Mouse (Mus musculus) T-helper 17 cell (primary cell): ENCODE results near the gene Trim80.
"Not testable (repeated sequence)": the region's sequence is repeated elsewhere in the genome, so short reads cannot be mapped to it uniquely, and the experiment has no call there.

ENCODE experiments used
- in situ Hi-C, 2 experiments: fragments of 300-600 bp; cut with MboI, MseI; formaldehyde crosslinking; loops; 1 replicate in 1 of 2; 2 replicates in 1 of 2; pipeline ENCODE4 v1.15.1; 2025; ENCODE audit warnings: high pct_unique_total_duplicates in 2 of 2

Trim80 gene

DNA sequence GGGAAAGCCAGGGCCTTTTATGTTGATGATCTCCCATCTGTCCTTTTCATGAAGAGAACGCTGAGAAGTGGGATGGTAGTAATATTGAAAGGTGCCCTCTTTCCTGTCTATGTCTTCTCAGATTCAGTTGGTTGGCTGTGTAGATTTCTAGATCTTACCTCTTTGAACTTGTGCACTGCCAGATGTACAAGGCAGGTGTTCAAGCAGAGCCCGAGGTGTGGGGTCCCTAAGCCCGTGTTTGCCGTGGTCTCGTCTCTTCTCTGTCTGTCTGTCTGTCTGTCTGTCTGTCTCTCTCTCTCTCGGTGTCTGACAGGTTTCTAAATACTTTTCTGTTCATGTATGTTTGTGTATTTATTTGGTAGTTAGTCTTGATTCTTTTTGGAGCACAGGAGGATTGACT is 14.7 kb upstream of the Trim80 start:
- in situ Hi-C loops = loop anchor here in 1 of 2 experiments (10.0 kb wide), 1 partner anchor 49 kb away; the partner anchor contains the start of gene Armc7

DNA sequence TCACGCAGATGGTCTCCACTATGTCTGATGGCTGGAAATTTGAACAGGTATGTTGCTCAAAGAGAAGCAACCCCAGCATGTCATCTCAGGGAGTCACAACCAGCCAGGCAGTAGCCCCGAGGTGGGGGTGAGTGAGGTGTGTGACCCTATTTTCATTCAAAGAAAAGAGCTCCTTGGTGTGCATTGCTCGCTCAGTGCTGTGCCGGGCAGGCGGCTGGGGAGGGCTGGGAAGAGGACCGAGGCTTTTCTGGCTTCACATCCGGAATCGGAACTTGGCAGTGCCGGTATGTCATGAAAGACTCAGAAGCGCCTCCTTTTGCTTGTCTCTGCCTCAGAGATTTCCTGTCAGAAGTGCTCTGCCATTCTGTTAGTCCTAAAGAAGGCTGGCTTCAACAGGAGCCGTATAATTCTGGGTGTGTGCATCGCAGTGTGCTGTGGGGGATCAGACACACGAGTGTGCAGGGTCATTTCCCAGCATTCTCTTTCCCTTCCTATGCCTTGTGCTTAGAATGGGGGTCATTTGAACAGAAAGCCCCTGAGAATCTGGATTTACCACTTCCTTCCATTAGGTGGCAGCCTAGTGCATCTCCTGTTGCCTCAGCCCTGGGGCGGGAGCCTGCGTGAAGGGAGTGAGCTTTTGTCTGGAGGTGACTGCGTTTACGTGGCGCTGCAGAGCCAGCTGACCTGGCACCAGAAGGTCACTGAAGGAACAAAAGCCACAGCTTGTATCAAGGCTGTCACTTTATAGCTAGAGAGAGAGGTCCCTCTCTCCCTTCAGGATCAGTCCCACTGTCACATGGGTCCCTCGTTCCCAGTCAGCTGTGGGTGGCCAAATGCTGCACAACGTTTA is 12.6 kb upstream of the Trim80 start:
- in situ Hi-C loops = loop anchor here in 1 of 2 experiments (10.0 kb wide), 1 partner anchor 47 kb away; the partner anchor contains the start of gene Armc7

DNA sequence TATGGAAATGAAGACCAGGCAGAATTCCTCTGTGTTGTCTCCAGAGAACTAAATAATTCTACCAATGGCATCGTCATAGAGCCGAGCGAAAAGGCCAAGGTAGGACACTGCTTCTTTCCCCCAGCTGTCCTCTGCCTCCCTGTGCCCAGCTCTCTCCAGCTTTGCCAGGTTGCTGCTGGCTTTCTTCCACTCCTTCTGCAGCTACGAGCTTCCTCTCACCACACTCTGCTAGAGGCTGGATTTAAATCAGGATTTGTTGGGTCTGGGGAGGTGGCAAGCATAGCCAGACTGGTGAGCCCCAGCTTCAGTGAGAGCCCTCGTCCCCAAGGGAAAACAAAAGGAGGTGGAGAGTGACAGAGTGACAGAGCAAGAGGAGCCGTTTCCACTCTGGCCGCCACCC is 11.0 kb upstream of the Trim80 start:
- in situ Hi-C loops = loop anchor here in 1 of 2 experiments (10.0 kb wide), 1 partner anchor 45 kb away; the partner anchor contains the start of gene Armc7

DNA sequence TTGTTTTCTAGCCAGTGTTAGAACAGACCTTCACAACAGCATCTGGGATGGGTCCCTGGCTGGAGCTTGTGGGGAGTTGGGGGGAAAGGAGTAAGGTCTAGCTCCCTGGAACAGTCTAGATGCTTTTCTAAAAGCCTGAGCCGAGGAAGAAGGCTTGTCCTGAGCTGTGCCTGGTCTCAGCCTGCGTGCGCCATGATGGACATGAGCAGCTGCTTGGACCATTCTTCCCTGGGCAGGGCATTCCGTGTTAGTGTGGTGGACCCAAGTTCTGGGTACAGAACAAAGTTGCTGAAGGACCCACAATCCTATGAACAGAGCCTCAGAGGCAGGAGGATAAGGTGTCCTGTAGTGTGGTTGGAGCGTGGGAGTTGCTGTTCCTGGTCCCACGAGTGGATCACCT is 9.8 kb upstream of the Trim80 start:
- in situ Hi-C loops = no loop called here

DNA sequence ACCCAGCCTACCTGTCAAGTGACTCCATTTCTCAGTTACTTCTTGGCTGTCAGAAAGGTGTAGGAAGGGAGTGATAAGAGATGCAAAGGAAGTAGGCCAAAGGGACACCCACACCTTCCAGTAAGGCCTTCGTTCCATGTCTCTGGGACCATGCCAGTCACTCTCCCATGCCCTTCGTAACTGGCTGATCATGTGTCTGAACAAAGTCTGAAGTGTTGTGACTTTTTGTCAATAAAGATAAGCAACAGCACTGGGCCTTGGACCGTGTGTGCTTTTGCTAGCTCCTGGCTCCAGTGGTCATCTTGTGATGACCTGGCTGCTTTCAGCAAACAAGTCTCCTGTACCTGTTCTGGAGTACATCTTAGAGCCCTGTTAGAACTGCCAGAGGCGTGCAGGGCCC is 7.5 kb upstream of the Trim80 start:
- in situ Hi-C loops = no loop called here

DNA sequence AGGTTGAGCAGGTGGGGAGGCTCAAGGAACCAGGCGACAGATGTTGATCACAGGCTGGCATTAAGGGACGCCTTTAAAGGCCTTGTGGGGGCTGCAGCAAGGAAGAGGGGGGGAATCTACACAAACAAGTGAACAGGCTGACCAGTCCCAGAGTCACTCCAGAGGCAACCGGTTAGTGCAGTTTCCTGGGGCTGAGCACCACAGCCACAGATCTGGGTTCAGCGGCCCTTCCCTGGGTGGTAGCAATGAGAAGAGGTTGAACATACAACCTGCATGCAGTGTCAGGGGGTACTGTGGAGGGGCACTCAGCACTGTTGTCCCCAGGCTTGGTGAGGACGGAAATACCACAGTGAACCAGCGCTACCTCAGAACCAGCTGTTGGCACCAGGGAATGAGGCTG is 7.0 kb upstream of the Trim80 start:
- in situ Hi-C loops = no loop called here

DNA sequence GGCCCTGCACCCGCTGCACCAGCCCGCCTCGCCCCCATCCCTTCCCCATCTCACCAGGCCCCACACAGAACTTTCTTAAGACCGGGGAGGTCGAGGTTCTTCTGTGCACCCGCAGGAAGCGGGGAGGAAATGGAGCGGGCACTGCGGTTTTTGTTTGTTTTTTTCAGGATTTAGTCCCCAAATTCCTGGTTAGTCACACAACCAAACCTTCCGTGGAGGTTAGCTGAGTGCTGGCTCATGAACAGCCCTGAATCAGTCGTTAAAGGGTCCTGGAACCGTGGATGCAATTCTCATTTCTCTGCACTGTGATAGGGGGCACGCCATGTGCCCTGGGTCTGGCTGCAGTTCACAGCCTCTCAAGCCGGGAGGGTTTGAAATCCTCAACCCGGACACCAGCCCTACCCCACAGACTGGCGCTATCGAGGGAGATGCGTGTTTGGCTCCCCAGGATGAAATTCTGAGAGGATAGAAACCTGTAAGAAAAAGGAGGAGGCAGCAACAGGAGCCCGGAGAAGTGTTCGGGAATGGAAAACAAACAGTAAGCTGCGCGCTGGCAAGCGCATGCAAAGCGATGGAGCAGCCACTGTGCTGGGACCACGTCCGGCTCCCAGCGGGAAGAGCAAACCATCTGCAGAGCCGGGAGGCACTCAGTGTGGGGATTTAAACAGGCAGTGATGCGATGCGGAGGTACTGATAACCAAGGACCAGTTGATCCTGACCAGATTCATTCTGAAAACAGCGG is 4.6 kb upstream of the Trim80 start:
- in situ Hi-C loops = no loop called here

DNA sequence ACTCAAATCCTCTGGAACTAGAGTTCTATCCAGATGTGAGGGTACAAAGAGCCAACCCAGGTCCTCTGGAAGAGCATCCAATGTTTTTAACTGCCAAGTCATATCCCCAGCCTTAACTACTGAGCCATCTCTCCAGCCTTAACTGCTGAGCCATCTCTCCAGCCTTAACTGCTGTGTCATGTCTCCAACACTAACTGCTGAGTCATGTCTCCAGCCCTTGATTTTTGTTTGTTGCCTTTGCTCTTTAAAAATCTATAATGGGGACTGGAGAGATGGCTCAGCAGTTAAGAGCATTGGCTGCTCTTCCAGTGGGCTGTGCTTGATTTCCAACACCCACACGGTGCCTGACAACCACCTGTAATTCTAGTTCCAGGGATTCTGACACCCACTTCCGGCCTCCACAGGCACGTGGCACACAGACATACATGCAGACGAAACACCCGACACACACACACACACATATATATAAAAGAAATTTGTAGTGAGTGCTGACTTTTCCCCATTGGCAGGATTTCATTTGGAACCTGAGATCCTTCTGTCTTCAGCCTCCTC is 2.7 kb upstream of the Trim80 start:
- in situ Hi-C loops = no loop called here

DNA sequence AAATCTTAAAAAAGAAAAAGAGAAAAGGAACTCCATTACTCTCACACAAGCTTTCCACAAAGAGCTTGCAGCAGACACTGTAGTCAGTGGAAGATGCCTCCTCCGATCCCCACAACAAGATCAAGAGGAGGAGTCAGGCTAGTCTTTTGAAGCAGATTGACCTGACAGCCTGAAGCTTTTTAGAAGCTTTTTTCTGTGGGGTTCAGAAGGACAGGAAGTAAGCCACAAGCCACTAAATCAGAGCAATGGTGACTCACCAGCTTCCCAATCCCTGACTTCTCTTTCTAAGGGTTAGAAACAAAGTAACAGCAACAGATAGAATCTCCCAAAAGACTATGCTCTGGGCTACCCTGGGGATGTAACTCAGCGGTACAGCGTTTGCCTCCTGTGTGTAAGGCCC is 1.0 kb upstream of the Trim80 start:
- in situ Hi-C loops = no loop called here

DNA sequence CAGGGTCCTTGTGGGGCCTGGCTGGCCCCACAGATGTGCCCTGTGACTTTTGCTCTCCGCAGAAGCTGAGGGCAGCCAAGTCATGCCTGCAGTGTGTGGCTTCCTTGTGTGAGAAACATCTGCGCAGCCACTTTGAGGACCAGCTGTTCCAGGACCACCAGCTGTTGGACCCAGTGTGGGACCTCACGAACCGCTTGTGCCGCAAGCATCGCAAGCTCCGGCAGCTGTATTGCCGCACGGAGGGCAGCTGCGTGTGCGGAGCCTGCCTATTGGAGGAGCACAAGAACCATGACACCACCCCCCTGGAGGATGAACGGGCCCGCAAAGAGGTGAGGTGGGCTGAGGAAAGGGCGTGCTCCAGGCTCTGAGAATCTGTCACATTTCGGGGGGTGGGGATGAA is 1.1 kb downstream of the Trim80 start:
- in situ Hi-C loops = loop anchor here in 1 of 2 experiments (10.0 kb wide), 1 partner anchor 1627 kb away; no protein-coding TSS in a partner anchor

DNA sequence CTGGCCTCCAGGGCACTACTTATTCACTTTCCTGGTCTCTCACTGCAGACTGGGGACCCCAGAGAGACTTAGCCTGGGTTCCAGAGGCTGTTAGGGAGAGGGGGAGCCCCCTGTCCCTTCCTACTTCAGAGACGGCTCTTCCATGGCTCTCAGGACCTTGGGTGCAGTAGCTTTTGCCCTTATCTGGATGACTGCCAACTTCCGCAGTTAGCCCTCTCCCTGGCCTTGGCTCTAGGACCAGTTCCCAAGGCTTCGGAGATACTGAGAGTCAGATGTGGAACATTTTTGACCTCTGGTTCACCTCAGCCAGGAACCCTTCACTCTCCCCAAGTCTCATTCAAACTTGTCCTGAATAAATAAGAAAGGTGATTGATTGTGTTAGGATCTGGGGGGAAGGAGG is 6.6 kb downstream of the Trim80 start:
- in situ Hi-C loops = loop anchor here in 1 of 2 experiments (10.0 kb wide), 1 partner anchor 1632 kb away; no protein-coding TSS in a partner anchor

DNA sequence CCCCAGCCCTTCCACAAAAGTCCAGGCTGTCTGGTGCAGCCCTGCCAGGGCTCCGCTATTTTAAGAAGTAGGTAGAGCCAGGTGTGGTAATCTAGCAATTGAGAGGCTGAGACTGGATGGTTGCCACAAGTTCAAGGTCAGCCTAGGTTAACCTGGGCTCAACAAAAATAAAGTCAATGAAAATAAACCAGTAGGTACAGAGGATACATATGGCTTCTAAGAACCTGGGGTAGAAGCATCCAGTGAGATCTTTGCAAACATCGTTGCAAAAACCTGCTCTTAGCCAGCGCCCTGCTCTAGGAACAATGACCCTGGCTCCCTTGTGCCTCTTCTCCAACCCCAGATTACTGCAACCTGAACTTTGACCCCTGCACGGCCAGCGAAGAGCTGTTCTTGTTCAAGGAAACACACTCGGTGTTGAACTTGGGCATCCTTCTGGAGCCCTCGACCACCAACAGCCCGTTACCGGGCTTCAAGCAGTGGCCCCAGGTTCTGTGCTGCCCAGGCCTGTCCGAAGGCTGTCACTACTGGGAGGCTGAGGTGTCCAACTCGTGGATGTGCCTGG is 7.1 kb downstream of the Trim80 start:
- in situ Hi-C loops = loop anchor here in 1 of 2 experiments (10.0 kb wide), 1 partner anchor 1633 kb away; no protein-coding TSS in a partner anchor

DNA sequence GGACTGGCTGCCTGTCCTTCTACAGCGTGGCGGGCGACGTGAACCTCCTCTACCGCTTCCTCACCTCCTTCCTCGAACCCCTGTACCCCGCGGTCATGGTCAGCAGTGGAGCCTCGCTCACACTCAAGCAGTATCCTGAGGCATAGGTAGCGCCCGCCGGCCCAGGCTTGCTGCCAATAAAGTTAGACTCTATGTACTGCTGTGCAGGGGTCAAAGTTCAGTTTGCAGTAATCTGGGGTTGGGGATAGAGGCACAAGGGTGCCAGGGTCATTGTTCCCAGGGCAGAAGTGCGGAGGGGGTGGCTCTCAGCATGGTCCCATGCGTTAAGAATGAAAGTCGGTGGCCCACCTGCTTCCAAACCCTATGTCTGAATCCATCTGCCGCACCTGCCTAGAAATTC is 7.7 kb downstream of the Trim80 start:
- in situ Hi-C loops = loop anchor here in 1 of 2 experiments (10.0 kb wide), 1 partner anchor 1633 kb away; no protein-coding TSS in a partner anchor

DNA sequence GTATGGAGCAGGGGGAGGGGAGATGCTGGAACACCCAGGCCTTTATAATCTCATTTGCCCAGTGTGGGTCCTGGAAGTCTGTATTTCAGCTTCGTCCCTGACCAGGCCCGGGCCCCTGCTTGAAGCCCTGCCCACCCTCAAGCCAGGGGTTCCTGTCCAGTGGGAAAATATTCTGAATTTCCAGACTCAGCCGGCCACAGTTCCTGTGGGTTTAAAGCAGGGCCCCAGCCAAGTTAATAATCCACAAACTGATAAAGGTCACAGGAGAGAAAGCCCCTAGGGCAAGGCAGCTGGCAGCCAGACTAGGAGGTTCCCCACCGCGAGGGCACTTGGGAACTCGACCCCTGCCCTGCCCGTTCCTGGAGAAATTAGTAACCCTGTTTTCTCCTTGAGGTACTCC is 8.7 kb downstream of the Trim80 start:
- in situ Hi-C loops = loop anchor here in 1 of 2 experiments (10.0 kb wide), 1 partner anchor 1634 kb away; no protein-coding TSS in a partner anchor

DNA sequence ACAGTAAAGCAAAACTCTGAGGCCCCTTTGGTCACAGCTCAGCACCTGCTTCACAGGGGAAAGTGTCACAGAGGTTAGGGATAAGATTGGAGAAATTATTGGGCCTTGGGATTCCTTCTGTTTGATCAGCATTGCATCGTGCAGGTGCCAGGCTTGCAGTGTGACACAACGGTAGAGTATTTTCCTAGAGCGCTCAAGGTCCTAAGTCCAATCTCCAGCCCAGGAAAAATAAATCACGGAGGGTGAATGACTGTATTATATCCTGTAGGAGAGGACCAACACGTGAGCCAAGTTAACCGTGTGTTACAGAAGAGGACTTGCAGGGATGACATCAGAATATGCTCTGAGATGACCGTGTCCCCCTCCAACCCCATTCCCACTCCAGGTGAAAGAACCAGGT is 9.8 kb downstream of the Trim80 start:
- in situ Hi-C loops = no loop called here

DNA sequence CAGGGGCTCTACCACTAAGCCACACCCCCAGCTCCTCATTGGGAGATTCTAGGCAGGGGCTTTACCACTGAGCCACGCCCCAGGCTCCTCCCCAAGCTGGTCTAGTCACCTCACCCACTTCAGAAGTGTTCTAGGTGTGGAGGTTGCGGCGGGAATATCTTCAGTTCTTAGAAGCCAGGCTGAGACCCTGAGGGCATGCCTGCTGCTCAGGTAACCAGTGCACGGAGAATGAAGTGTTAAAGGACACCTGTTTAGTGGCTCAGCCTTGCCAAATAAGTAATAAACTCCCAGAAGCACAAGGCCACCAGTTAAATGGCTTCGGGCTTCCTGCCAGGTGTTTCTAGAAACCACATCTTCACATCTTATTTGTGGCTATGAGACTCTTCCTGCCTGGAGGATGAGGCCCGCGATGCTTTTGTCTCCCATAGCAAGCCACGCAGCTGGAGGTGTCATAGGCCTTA is 11.5 kb downstream of the Trim80 start:
- in situ Hi-C loops = no loop called here

DNA sequence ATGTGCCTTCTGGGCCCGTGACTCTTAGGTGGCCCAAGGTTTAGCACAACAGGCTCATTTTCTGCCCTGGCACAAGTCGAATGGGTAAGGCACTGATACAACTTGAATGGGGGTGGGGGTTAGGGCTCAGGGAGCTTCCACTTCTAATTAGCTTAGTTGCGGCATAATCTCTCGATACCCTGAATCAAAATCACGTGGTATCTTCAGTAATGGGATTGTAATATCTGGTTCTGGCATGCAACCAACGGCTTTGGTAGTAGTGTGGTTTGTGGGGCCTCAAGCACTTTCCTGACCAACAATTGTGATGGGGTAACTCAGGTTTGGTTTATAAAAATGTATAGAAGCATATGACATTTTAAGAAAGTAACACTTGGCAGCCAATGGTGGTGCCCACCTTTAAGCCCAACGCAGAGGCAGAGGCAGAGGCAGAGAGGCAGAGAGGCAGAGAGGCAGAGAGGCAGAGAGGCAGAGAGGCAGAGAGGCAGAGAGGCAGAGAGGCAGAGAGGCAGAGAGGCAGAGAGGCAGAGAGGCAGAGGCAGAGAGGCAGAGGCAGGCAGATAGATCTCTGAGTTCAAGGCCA is 12.0 kb downstream of the Trim80 start:
- in situ Hi-C loops = no loop called here

DNA sequence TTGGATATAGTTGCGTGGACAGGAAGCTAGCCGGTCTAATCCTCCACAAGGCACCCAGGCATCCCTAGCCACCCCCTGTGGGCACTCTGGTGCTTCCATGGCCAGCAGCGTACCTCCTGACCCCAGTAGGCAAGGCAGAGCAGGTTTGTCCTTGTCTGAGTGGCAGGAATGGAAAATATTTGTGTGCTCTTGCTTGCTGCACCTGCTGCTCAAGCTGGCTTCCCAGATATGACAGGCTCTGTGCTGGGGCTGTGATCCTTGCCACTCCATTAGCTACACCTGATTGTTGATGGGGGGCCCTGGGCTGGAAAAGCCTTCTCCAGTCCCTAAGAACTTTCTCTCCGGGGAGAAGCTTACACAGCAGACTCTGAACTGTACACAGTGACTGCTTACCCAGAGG is 13.0 kb downstream of the Trim80 start:
- in situ Hi-C loops = no loop called here

DNA sequence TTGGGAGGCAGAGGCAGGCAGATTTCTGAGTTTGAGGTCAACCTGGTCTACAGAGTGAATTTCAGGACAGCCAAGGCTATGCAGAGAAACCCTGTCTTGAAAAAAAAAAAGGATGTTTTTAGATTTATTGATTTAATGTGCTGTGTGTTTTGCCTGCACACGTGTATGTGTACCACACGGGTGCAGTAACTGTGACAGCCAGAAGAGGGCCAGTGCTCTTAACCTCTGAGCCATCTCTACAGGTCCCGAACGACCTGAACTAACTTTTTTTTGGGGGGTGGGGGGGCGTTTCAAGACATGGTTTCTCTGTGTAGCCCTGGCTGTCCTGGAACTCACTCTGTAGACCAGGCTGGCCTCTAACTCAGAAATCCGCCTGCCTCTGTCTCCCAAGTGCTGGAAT is 14.5 kb downstream of the Trim80 start:
- in situ Hi-C loops = not testable (repeated sequence)

DNA sequence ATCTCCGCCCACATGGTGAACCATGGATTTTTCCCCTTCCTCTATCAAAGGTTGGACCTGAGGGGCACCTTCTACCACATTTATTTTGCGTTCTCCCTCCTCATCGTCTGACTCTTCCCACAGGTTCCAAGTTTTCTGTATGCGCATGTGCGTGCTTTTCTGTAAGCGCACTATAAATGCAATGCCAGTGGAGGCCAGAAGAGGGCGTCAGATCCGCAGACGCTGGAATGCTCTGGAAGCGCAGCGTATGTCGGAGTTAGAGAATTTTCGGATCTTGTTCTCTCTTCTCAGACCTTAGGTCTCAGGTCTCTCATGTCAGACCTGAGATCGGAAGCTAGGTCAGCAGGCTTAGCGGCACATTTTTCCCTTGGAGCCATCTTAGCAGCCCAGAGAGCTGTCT is 15.3 kb downstream of the Trim80 start:
- in situ Hi-C loops = no loop called here

DNA sequence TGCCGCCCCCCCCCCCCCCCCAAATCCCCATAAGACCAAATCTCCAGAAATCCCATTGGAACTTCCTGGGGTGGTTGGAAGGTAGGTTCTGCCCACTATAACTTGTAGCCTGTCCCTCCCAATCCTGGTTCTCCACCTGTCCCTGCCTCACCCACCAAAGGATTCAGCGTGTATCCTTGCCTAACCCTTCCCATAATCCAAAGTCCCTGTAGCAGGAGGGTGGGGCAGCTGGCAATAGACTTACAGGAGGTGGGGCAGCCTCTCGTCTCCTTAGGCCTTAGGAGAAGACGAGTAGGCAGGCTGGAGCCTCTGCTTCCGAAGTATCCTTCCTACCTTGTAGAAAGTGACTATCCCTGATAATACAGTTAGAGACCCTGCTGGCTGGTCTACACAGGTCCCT is 15.8 kb downstream of the Trim80 start:
- in situ Hi-C loops = no loop called here
